Mouse (Mus musculus) embryonic facial prominence, embryonic 15.5 days (tissue): Measurements from ENCODE around the gene Cdc123. TPM values are rescaled to one million over a fixed set of nuclear protein-coding genes. Genes with fewer than 3 reads are reported as not detected.

Experiments
- ATAC-seq: fragments of 200-750 bp; cut with Nextera tagmentation; 2 replicates; pipeline ENCODE4 v1.8.0; 2017; ENCODE audit warnings: low read depth, moderate TSS enrichment; ENCODE audit not compliant: insufficient number of reproducible peaks, low FRiP score, low TSS enrichment
- H3K27ac ChIP-seq: fragments of 300-500 bp; sonication (generic); replicated peaks from 2 replicates; pipeline ENCODE4 v1.5.1; 2015; ENCODE audit warnings: mild to moderate bottlenecking, inconsistent platforms
- H3K27me3 ChIP-seq: fragments of 300-500 bp; sonication (generic); 2 replicates; pipeline ENCODE4 v1.6.1; 2015; ENCODE audit warnings: inconsistent platforms
- H3K36me3 ChIP-seq: fragments of 300-500 bp; sonication (generic); 2 replicates; pipeline ENCODE4 v1.6.1; 2015; ENCODE audit warnings: mild to moderate bottlenecking, inconsistent platforms
- H3K4me1 ChIP-seq: fragments of 300-500 bp; sonication (generic); 2 replicates; pipeline ENCODE4 v1.6.1; 2015; ENCODE audit warnings: inconsistent platforms
- H3K4me2 ChIP-seq: fragments of 300-500 bp; sonication (generic); replicated peaks from 2 replicates; pipeline ENCODE4 v1.6.1; 2015; ENCODE audit warnings: mild to moderate bottlenecking, inconsistent platforms
- H3K4me3 ChIP-seq: fragments of 300-500 bp; sonication (generic); replicated peaks from 2 replicates; pipeline ENCODE4 v1.5.1; 2015; ENCODE audit warnings: mild to moderate bottlenecking, inconsistent platforms
- H3K9ac ChIP-seq: fragments of 300-500 bp; sonication (generic); 2 replicates; pipeline ENCODE4 v1.6.1; 2015; ENCODE audit warnings: inconsistent platforms
- H3K9me3 ChIP-seq: fragments of 300-500 bp; sonication (generic); replicated peaks from 2 replicates; pipeline ENCODE4 v1.6.1; 2016; ENCODE audit warnings: inconsistent platforms
- WGBS: fragments of 180-500 bp; shearing (Covaris S2); methylation state at CpG from one replicate; pipeline ENCODE4 v1.1.7; 2015; 5-methylcytosine and 5-hydroxymethylcytosine counted together
- polyA plus RNA-seq: library from polyadenylated mRNA; unstranded; fragments of >200 nt; fragmentation: Nextera tagmentation; extraction: Ambion mirVana; gene quantifications from 2 replicates; pipeline ENCODE4 v1.2.1, GENCODE M21; 2015

Gene Cdc123
- polyA plus RNA-seq, 1 experiment from 2014 or later, result 299 TPM

DNA sequence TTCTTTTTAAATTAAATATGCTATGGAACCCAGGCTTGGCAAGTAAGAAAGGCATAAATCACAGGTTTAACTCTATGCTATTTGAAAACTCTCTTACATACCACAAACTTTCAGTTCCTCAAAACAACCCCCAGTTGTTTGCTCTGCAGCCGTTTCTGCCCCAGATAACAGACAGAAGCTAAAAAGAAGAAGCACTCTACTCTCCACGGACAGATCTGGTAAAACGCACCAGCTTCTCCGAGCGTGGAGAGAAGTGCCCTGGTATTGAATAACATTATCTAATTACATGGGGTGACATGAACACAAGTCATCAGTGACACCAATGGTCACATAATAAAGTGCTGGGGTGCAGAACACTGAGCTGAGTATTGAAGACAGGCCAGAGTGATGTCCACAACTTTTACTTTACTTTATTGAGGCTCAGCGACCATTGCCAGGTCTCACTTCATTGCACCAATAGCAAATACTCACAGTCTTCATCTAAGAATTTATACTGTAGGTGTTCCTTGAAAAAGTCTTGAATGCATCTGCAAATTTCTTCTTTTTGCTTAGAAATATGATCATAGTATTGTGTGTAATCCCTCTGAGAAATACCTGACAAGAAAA lies 40.4 kb downstream of the Cdc123 start:
- Histone ChIP-seq H3K4me1 (0 out of 2 replicates have a peak, but pooled peaks cover 3% of the 10 kb centered on the region), H3K4me3 (no peak overlapping the region), H3K4me2 (no peak overlapping the region), H3K9ac (no peak overlapping the region), H3K36me3 (peaks cover 60% of the 10 kb centered on the region), H3K27me3 (no peaks in the 10 kb centered on the region), H3K9me3 (no peaks in the 10 kb centered on the region), H3K27ac (no peak overlapping the region)
- no peak for ATAC-seq
- WGBS, result 80% methylated on average over 6 of the region's 6 CpGs

DNA sequence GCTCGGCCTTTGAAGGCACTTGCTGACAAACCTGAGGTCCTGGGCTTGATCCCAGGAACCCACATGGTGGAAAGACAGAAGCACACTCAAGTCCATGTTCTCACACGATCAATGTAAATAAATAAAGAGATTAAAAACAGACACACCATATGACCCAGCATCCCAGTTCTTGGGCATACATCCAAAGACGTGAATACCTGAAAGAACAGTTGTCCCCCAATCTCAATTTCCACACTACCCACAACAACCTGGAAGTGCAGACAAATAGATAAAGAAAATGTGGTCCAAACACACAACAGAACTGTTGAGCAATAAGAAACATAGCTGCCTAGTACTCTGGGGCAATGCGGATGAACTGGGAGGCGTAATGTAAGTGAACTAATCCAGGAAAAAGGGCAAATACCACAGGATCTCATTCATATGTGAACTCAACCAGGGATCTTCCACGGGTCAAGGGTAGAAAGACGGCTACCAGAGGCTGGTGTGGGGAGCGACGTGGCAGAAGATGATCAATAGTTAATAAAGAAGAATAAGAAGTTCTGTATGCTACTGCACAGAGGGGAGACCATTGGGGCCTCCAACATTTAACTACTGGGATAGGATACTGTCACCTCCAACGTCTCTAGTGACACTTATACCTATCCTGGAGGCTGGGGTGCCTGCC lies 42.9 kb downstream of the Cdc123 start:
- no peak for ATAC-seq
- peaks cover 65% of the 10 kb centered on the region for H3K36me3 ChIP-seq
- 83% methylated on average over 10 of the region's 10 CpGs for WGBS

DNA sequence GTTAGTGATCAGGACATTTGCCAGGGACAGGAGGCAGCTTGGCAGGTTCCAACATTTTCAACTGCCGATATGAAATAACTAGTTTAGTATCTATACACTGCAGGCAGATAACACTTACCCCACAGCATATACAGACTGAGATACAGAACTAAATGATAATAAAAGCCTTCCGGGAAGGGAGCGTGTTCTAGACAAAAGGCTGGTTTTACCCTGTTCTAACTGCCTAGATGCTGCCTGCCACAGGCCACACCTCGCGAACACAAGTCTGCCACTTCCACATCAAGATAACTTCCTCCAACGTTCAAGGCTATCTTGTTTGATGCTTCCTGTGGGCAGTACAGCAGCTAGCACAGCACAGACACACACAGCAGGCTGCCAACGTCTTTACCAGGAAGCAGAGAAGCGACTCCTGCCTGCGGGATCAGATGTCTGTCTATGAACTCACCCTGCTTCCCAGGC lies 43.8 kb downstream of the Cdc123 start:
- Histone ChIP-seq H3K27me3 (no peaks in the 10 kb centered on the region), H3K9ac (no peak overlapping the region), H3K4me2 (no peak overlapping the region), H3K27ac (no peak overlapping the region), H3K36me3 (peaks cover 72% of the 10 kb centered on the region), H3K9me3 (no peaks in the 10 kb centered on the region), H3K4me1 (0 out of 2 replicates have a peak, but pooled peaks cover 3% of the 10 kb centered on the region), H3K4me3 (no peak overlapping the region)
- WGBS, result 84% methylated on average over 9 of the region's 9 CpGs
- no peak for ATAC-seq

More for the DNA sequence above, 42.9 kb downstream of the Cdc123 start:
- H3K4me3 ChIP-seq, result no peak overlapping the region
- H3K9me3 ChIP-seq, result no peaks in the 10 kb centered on the region
- H3K9ac ChIP-seq, result no peak overlapping the region
- no peaks in the 10 kb centered on the region for H3K27me3 ChIP-seq
- H3K4me2 ChIP-seq, result no peak overlapping the region
- 0 out of 2 replicates have a peak, but pooled peaks cover 3% of the 10 kb centered on the region for H3K4me1 ChIP-seq
- H3K27ac ChIP-seq, result no peak overlapping the region

DNA sequence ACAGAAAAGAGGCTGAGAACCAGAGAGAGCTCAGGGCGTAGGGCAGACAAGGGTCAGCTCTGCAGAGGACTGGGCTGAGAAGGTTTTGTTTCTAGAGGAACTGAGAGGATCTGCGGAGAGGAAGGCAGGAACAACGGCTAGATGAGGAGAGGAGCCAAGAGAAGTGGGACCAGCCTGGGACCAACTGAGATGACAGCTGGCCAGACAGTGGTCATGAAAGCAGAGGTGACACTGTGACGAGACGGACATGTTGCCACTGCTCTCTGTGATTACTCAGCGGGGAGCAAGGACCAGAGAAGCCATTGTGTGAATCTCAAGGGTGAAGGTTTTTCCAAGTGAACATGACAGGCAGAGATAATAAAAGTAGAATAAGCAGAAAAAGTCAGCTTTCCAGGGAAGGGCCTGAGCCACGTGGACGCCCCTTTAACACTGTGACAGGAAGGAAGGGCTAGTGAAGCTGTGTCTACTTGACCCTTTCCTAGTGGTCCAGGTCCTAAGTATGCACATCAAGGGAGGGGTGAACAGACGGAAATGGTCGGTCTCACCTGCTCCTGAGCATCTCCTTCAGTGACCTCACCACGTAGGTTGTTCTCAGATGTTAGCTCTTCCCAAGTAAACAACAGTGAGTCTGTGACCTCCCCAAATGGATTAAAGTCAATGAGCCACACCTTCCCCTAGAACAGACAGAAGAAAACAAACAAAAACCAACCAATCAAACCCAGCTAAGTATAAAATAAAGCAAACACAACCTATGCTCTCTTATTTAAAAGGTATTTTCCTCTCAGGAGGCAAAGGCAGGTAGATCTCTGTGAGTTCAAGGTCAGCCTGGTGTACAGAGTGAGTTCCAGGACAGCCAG lies 46.9 kb downstream of the Cdc123 start:
- peaks cover 71% of the 10 kb centered on the region for H3K36me3 ChIP-seq

DNA sequence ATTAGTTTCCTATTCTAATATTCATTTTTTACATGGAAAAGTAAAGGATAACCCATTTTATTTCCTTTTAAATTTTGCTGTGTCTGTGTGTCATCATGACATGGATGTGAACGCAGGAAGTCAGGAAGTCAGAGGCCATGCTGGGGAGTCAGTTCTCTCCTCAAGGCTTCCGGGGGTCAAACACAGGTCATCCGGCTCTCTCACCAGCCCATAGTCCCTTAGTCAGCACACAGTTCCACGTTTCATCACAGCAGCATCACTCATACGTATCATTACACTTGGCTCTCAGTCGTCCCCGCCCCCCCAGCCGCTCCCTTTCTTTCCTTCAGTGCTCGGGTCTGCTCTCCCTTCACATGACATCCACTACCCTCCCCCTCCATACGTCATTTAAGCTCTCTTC lies 51.2 kb downstream of the Cdc123 start:
- H3K36me3 ChIP-seq, result peaks cover 46% of the 10 kb centered on the region
- no peak overlapping the region for H3K9ac ChIP-seq
- WGBS, result 85% methylated on average over 10 of the region's 10 CpGs

More for the DNA sequence above, 46.9 kb downstream of the Cdc123 start:
- 89% methylated on average over 11 of the region's 11 CpGs for WGBS
- no peak overlapping the region for H3K4me2 ChIP-seq
- H3K27me3 ChIP-seq, result no peaks in the 10 kb centered on the region
- H3K27ac ChIP-seq, result no peak overlapping the region
- 0 out of 2 replicates have a peak, but pooled peaks cover 3% of the 10 kb centered on the region for H3K4me1 ChIP-seq
- H3K9me3 ChIP-seq, result no peaks in the 10 kb centered on the region
- no peak for ATAC-seq
- H3K4me3 ChIP-seq, result no peak overlapping the region
- H3K9ac ChIP-seq, result no peak overlapping the region

DNA sequence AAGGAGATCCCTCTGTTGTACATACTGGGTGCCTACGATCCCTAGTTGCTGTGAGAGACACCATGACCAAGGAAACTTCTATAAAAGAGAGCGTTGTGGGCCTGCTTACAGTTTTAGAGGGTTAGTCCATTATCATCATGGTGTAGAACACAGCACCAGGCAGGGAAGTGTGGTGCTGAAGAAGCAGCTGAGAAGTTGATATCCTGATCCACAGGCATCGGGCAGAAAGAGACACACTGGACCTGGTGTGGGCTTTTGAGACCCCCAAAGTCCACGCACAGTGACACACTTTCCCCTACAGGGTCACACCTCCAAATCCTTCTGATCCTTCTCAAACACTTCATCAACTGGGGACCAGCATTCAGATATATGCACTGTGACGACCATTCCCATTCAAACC lies 52.9 kb downstream of the Cdc123 start:
- no peak overlapping the region for H3K4me3 ChIP-seq
- H3K4me2 ChIP-seq, result no peak overlapping the region
- H3K9ac ChIP-seq, result no peak overlapping the region
- no peaks in the 10 kb centered on the region for H3K27me3 ChIP-seq
- ATAC-seq, result no peak
- no peak overlapping the region for H3K27ac ChIP-seq
- no peaks in the 10 kb centered on the region for H3K4me1 ChIP-seq
- H3K9me3 ChIP-seq, result no peaks in the 10 kb centered on the region
- 95% methylated on average over 5 of the region's 5 CpGs for WGBS
- H3K36me3 ChIP-seq, result peaks cover 29% of the 10 kb centered on the region

More for the DNA sequence above, 51.2 kb downstream of the Cdc123 start:
- Histone ChIP-seq H3K4me3 (no peak overlapping the region), H3K27me3 (no peaks in the 10 kb centered on the region), H3K9me3 (no peaks in the 10 kb centered on the region), H3K27ac (no peak overlapping the region), H3K4me1 (no peaks in the 10 kb centered on the region), H3K4me2 (no peak overlapping the region)
- no peak for ATAC-seq

DNA sequence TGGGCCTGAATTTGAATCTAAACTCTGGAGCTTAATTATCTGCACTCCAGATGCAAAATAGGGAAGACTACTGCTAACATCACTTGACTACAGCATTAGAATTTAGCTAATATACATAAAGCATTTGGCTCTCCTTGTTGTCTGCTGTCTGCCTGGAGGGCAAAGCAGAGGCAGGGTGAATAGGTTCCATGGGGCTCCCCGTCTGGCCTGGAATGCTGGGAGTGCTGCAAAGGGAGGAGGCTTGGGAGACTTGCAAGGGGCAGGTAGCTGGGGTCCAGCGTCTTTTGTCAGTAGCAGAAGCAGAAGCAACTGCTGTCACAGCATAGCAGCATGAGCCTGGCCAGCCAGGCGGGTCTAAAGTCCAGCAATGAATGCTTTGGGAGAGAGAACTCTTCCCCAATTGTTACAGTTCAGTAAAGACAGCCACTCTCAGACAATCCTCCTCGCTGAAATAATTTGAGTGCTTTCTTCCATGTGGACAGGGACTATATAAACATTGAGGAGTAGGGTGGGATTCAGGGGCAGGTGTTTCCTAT lies 55.3 kb downstream of the Cdc123 start:
- no peak overlapping the region for H3K9ac ChIP-seq
- no peak overlapping the region for H3K27ac ChIP-seq
- no peak overlapping the region for H3K4me3 ChIP-seq
- no peaks in the 10 kb centered on the region for H3K27me3 ChIP-seq
- no peak overlapping the region for H3K4me2 ChIP-seq
- peaks cover 6% of the 10 kb centered on the region for H3K36me3 ChIP-seq
- WGBS, result 21% methylated on average over 4 of the region's 4 CpGs
- H3K9me3 ChIP-seq, result no peaks in the 10 kb centered on the region
- no peak for ATAC-seq
- H3K4me1 ChIP-seq, result no peaks in the 10 kb centered on the region

DNA sequence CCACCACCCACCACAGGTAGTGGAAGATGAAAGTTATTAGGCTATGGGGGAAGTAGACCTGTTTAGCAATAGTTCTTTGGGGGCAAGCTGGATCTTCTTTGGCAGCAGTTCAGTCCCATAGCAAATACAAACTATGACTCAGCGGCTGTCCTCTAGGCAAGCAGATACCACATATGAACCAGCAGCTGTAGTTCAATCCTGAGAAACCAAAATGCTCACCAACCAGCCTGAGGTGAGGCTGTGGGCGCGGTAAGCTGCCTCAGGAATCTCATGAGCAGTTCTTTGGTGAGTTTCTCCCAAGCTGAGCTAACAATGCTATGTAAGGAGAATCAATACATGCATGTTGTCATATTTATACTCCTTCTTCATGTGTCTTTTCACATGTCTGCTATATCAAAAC lies 57.6 kb downstream of the Cdc123 start:
- WGBS, result 94% methylated on average over 3 of the region's 3 CpGs
- no peak overlapping the region for H3K27ac ChIP-seq
- no peak for ATAC-seq
- H3K9me3 ChIP-seq, result no peaks in the 10 kb centered on the region
- no peaks in the 10 kb centered on the region for H3K4me1 ChIP-seq
- no peak overlapping the region for H3K9ac ChIP-seq
- H3K4me2 ChIP-seq, result no peak overlapping the region
- H3K27me3 ChIP-seq, result no peaks in the 10 kb centered on the region
- H3K4me3 ChIP-seq, result no peak overlapping the region
- no peaks in the 10 kb centered on the region for H3K36me3 ChIP-seq

DNA sequence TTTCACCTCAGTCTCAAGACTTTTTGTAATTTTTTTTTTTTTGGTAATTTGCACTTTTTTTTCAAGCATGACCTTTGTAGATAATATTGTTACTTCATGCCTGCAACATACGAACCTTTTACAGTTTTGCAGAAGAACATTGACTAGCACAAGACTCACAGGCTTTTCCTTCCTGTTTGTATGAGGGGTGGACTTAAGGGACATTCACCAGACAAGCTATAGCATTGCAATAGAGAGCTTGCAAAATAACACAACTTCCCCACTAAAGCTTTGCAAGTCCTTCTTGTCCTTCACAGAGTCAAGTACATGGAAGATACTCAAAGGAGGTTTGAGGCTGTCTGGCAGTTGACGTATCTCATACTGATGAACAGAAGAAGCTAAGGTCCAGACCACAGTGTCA lies 72.5 kb downstream of the Cdc123 start:
- WGBS, result 81% methylated on average over 2 of the region's 2 CpGs
- Histone ChIP-seq H3K4me1 (no peaks in the 10 kb centered on the region), H3K4me2 (no peak overlapping the region), H3K4me3 (no peak overlapping the region), H3K27ac (no peak overlapping the region), H3K36me3 (no peaks in the 10 kb centered on the region), H3K9ac (no peak overlapping the region), H3K27me3 (no peaks in the 10 kb centered on the region), H3K9me3 (no peaks in the 10 kb centered on the region)
- ATAC-seq, result no peak

DNA sequence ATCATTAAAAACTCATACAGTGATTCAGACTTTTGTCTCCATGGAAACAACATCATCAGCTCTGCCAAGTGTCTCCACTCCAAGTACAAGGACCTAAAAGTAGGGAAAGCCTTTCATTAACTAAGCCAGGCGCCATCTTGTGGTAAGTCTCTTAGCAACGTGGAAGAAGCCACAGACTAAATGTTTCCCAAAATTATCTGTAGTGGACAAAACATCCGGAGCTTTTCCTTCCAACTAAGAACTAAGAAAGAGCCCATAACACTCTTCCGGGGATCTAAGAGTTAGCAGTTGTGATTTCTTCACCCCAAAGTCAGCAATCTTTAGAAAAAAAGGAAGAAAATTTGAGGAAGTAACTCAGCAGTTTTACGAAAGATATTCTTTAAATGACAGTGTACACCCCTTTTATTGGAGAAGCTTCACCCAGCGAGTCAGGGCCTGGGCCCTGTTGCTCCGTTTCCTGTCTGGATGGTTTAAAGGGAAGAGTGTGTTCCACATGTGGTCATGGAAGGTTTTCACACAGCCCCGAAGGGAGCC lies 74.2 kb downstream of the Cdc123 start:
- H3K9me3 ChIP-seq, result no peaks in the 10 kb centered on the region
- no peak overlapping the region for H3K9ac ChIP-seq
- no peaks in the 10 kb centered on the region for H3K36me3 ChIP-seq
- H3K4me1 ChIP-seq, result no peaks in the 10 kb centered on the region
- no peaks in the 10 kb centered on the region for H3K27me3 ChIP-seq
- ATAC-seq, result no peak
- H3K27ac ChIP-seq, result no peak overlapping the region
- H3K4me3 ChIP-seq, result no peak overlapping the region
- WGBS, result 43% methylated on average over 8 of the region's 8 CpGs
- H3K4me2 ChIP-seq, result no peak overlapping the region

DNA sequence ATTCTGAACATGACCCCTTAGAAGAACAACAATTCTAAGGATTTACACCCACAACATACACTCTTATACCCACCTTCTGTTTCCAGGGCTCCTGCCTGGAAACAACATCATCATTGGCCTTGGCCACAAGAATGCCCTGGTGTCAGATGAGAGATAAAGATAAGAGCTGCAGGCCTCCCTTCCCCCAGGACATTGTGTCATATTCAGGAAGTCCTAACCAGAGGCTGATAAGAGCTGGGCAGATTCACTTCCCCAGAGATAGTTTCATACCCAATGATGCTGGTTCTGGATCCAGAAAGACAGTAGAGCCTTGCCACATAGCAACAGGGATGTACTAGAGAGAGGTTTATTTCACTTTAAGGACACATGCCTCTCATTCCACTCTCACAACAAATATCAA lies 75.3 kb downstream of the Cdc123 start:
- H3K9me3 ChIP-seq, result no peaks in the 10 kb centered on the region
- H3K27ac ChIP-seq, result no peak overlapping the region
- no peak overlapping the region for H3K9ac ChIP-seq
- H3K36me3 ChIP-seq, result no peaks in the 10 kb centered on the region
- H3K4me2 ChIP-seq, result no peak overlapping the region
- no peak for ATAC-seq
- no peak overlapping the region for H3K4me3 ChIP-seq
- H3K27me3 ChIP-seq, result no peaks in the 10 kb centered on the region
- no peaks in the 10 kb centered on the region for H3K4me1 ChIP-seq
